Mouse (Mus musculus) fibroblast of lung, adult 2 months (primary cell): ENCODE measurements at regions not wholly inside any gene's neighbourhood (a gene's known extent, or its start where the extent isn't known, plus 50 kb on each side); places are given as distances from the start of the nearest gene placed in this dataset.

ENCODE experiments used
- DNase-seq: peaks from one replicate; pipeline ENCODE4 v3.0.0-alpha.2; 2011; ENCODE audit warnings: low read depth

GRCm38 (mm10) chr4:74466081-74466480 lies 223.8 kb downstream of the Kdm4c start:
- DNase-seq: no peak

GRCm38 (mm10) chr4:74512489-74512888 lies 270.2 kb downstream of the Kdm4c start:
- no peak for DNase-seq

GRCm38 (mm10) chr4:74553888-74554287 lies 311.6 kb downstream of the Kdm4c start:
- no peak for DNase-seq

- DNase-seq: peak; percentile 2
Measured at GRCm38 (mm10) chr4:74563565-74563964, 321.3 kb downstream of the Kdm4c start.

- no peak for DNase-seq
Measured at GRCm38 (mm10) chr4:74586400-74586799, 344.1 kb downstream of the Kdm4c start.

GRCm38 (mm10) chr4:74587125-74587524 lies 344.8 kb downstream of the Kdm4c start:
- DNase-seq: no peak

GRCm38 (mm10) chr4:74588761-74589160 lies 346.5 kb downstream of the Kdm4c start:
- no peak for DNase-seq

- DNase-seq: no peak
Measured at GRCm38 (mm10) chr4:74613032-74613431, 370.7 kb downstream of the Kdm4c start.
